Mouse (Mus musculus) limb, embryonic 11.5 days (tissue): ENCODE results near the gene Slc35c1. TPM values are rescaled to one million over a fixed set of nuclear protein-coding genes. Genes with fewer than 3 reads are reported as not detected.

Experiments
- ATAC-seq: fragments of 200-750 bp; cut with Nextera tagmentation; 2 replicates; pipeline ENCODE4 v1.8.0; 2017; ENCODE audit warnings: low read depth; ENCODE audit not compliant: insufficient number of reproducible peaks, low FRiP score, low TSS enrichment
- DNase-seq: peaks from one replicate; pipeline ENCODE4 v3.0.0-alpha.2; 2015; ENCODE audit warnings: low spot score
- H3K27ac ChIP-seq: fragments of 300-500 bp; sonication (generic); replicated peaks from 2 replicates; pipeline ENCODE4 v1.5.1; 2014; ENCODE audit warnings: low read depth, mild to moderate bottlenecking, low read length
- H3K27me3 ChIP-seq: fragments of 300-500 bp; sonication (generic); 2 replicates; pipeline ENCODE4 v1.6.1; 2014; ENCODE audit warnings: mild to moderate bottlenecking, low read length, mixed read lengths; ENCODE audit not compliant: control insufficient read depth, insufficient read depth
- H3K36me3 ChIP-seq: fragments of 300-500 bp; sonication (generic); 2 replicates; pipeline ENCODE4 v1.6.1; 2014; ENCODE audit warnings: mild to moderate bottlenecking, low read length, moderate library complexity, mixed read lengths; ENCODE audit not compliant: control insufficient read depth, insufficient read depth
- H3K4me1 ChIP-seq: fragments of 300-500 bp; sonication (generic); 2 replicates; pipeline ENCODE4 v1.6.1; 2014; ENCODE audit warnings: low read length, mixed read lengths; ENCODE audit not compliant: control insufficient read depth, insufficient read depth
- H3K4me2 ChIP-seq: fragments of 300-500 bp; sonication (generic); 2 replicates; pipeline ENCODE4 v1.6.1; 2014; ENCODE audit warnings: low read depth, mild to moderate bottlenecking, moderate library complexity; ENCODE audit not compliant: severe bottlenecking
- H3K4me3 ChIP-seq: fragments of 300-500 bp; sonication (generic); 2 replicates; pipeline ENCODE4 v1.5.1; 2014; ENCODE audit warnings: low read depth, low read length
- H3K9ac ChIP-seq: fragments of 300-500 bp; sonication (generic); 2 replicates; pipeline ENCODE4 v1.6.1; 2014; ENCODE audit warnings: mild to moderate bottlenecking, low read length
- H3K9me3 ChIP-seq: fragments of 300-500 bp; sonication (generic); 2 replicates; pipeline ENCODE4 v1.6.1; 2016; ENCODE audit warnings: low read length; ENCODE audit not compliant: control insufficient read depth
- WGBS: fragments of 180-500 bp; shearing (Covaris S2); extraction: QIAGEN DNeasy Blood & Tissue Kit; methylation state at CpG from one replicate; pipeline ENCODE4 v1.1.7; 2014; 5-methylcytosine and 5-hydroxymethylcytosine counted together
- polyA plus RNA-seq: library from polyadenylated mRNA; unstranded; fragments of >200 nt; fragmentation: Nextera tagmentation; extraction: Ambion mirVana; gene quantifications from 2 replicates; pipeline ENCODE4 v1.2.1, GENCODE M21; 2014

Slc35c1 gene
- polyA plus RNA-seq, 1 experiment from 2014 or later = 8.2 TPM

DNA sequence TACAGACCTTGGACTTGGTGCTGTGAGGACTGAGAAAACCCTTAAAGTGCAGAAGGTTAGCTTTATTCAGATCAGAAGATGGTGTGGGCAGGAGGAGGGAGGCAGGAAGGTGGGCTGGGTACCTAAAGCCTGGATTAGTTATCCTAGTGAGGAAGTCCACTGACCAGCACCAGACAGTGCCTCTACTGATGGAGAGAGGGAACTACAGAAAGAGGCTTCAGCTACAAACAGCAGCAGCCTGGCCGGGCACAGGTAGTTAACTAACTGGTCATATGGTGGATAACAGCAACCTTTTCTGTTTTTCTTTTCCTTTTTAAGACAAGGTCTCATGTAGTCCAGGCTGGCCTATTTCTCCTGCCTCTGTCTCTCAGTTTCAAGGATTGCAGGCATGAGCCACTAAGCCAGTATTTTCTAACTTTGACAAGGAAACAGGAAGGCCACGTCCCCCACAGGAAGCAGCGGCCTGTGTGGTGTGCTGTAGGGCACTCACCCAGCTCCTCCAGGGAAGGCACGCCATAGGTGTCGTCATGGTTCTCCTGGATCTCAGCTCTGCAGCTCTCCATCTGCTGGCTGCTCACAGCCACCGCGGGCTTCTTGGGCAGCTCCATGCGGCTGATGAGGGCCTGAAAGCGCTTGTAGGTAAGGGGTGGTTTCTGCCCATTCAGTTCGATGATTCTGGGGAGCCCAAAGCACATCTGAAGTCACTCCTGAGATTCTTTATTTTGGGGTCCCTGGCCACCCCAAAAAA lies 37.8 kb downstream of the Slc35c1 start:
- Histone ChIP-seq H3K9me3 (no peaks in the 10 kb centered on the region), H3K27ac (no peak overlapping the region), H3K4me3 (no peak overlapping the region), H3K36me3 (no peaks in the 10 kb centered on the region), H3K27me3 (no peaks in the 10 kb centered on the region), H3K9ac (no peak overlapping the region), H3K4me2 (no peak overlapping the region), H3K4me1 (no peaks in the 10 kb centered on the region)
- DNase-seq (peak; percentile 22), ATAC-seq (no peak)
- WGBS = 82% methylated on average over 10 of the region's 10 CpGs

DNA sequence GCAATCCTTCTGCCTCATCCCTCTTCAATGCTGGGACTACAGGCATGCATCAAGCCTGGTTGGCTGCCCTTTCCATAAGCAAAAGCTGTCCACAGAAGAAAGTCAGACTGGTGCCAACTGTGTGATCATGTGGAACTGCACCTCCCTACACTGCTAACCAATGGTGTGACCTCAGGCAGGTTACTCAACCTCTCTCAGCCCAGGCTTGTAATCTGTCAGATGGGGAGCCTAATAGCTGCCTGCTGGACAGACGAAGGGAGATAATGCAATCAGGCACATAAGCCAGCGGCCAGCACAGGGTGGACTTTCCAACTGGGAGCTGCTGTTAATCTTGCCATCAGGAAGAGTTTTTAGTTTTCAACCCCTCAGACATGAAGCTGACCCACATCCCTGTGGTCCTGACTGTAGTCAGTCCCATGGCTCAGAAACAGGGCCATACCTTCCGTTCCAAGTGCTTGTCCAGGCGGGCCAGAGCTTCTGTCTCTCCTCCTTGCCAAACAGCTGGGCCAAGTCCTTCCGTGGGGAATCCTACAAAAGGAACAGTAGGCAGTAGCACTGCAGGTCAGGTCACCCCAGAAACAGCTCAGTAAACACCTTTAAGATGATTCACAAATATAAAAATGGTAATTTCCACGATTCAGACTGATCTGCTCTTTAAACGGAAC lies 38.5 kb downstream of the Slc35c1 start:
- DNase-seq = no peak
- Histone ChIP-seq H3K27me3 (no peaks in the 10 kb centered on the region), H3K4me3 (no peak overlapping the region), H3K9me3 (no peaks in the 10 kb centered on the region), H3K4me2 (no peak overlapping the region), H3K9ac (no peak overlapping the region; the same call in 1 of the 2 replicates), H3K36me3 (no peaks in the 10 kb centered on the region), H3K4me1 (no peaks in the 10 kb centered on the region), H3K27ac (no peak overlapping the region)
- 90% methylated on average over 7 of the region's 7 CpGs for WGBS
- ATAC-seq = no peak

DNA sequence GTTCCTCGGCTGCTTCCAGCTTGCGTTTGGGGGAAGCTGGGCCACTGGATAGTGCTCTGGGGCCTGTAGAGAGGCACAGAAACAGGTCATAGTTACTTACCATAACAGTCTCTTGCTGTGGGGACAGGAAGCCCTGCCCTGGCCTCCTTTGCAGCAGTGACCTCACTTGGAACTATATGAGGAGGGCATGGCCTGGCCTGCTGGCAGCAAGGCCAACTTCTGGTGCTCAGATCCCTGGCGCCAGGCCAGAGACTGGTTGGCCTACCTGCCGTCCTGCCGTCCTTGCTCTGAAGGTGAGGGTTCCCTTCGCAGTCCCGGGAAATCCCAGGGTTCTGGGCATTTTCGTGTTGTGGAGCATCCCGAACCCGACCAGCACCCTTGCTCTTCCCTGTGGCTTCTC lies 48.6 kb downstream of the Slc35c1 start:
- no peak overlapping the region for H3K27ac ChIP-seq
- 94% methylated on average over 10 of the region's 10 CpGs for WGBS
- peaks cover 36% of the 10 kb centered on the region for H3K36me3 ChIP-seq
- no peaks in the 10 kb centered on the region for H3K9me3 ChIP-seq
- no peak overlapping the region for H3K4me3 ChIP-seq
- H3K27me3 ChIP-seq = no peaks in the 10 kb centered on the region
- no peak for DNase-seq
- no peak overlapping the region for H3K4me2 ChIP-seq
- no peaks in the 10 kb centered on the region for H3K4me1 ChIP-seq
- H3K9ac ChIP-seq = no peak overlapping the region
- ATAC-seq = no peak

DNA sequence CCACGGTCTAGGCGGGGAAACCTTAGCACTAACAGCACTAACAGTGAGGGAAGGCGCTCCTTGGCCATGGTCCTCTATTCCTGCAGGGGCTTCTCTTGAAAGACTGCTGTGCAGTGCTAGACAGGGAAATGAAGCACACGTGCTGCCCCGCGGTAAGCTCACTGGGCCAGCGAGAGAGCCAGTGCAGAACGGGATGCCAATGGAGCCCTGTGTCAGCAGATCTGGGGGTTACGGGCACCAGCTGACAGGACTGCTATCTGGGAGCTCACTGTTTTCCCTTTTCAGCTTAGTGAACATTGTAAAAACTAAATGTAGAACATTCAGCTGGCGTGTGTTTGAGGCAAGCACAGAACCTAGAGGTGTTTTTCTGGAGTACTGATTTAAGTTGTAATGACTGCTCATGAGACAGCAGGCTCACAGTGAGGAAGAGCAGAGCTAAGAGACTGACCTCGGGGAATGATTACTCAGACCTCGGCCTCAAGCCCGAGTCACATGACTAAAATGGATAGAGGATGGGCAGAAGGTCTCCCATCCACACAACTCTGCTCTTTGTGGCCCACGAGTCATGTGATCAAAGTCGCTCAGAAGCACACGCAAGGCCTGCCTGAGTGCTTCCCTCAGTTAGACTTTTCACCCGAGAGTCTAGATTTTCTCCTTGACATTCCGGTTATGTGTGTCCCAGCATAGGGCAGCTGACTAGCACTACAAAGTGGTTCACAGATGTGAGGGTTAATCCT lies 51.9 kb downstream of the Slc35c1 start:
- Histone ChIP-seq H3K27me3 (no peaks in the 10 kb centered on the region), H3K4me3 (no peak overlapping the region), H3K4me1 (no peaks in the 10 kb centered on the region), H3K36me3 (peaks cover 30% of the 10 kb centered on the region; the same call in 1 of the 2 replicates), H3K27ac (no peak overlapping the region), H3K9me3 (no peaks in the 10 kb centered on the region), H3K4me2 (no peak overlapping the region), H3K9ac (no peak overlapping the region)
- WGBS = 91% methylated on average over 18 of the region's 18 CpGs
- no peak for ATAC-seq
- no peak for DNase-seq

DNA sequence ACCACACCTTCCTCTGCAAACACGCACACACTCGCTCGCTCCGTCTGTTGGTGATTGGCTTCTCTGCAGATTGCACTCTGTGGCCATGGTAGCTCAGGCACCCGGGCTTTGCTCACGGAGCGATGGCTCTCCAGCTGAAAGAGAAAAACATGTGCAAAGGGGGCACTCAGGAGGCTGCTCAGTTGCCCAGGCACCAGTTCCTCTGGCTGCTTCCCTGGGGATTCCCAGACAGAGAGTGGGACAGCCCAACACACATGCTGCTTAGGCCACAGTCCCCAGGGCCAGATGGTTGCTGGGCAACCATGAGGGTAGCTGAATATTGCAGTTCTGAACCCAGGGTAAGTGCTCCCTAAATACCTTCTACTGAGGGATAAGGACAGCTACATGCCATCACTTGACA lies 54.7 kb downstream of the Slc35c1 start:
- Histone ChIP-seq H3K27ac (no peak overlapping the region), H3K4me1 (peaks cover 5% of the 10 kb centered on the region), H3K27me3 (0 out of 2 replicates have a peak, but pooled peaks cover 2% of the 10 kb centered on the region), H3K9me3 (no peaks in the 10 kb centered on the region), H3K36me3 (peaks cover 18% of the 10 kb centered on the region; the same call in 1 of the 2 replicates), H3K9ac (no peak overlapping the region), H3K4me2 (no peak overlapping the region), H3K4me3 (no peak overlapping the region)
- no peak for ATAC-seq
- WGBS = 97% methylated on average over 7 of the region's 7 CpGs
- no peak for DNase-seq

DNA sequence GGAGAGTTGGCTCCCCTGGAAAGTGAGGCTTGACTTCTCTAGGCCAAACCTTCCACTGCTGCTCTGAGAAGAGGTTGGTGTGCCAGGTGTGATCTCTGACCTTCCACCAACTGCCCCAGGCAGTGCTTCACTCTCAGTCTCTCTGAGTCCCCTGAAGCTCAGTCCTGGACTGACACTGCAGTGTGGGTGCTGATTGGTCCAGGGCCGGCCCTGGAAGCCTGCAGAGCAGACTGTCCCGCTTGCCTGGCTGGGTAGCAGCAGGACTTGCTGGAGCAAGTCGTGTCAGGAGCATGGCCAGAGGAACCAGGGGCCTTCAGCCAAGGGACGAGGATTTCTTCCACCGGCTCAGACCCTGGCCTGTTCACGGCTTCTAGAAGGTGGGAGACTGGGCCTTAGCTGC lies 55.6 kb downstream of the Slc35c1 start:
- Histone ChIP-seq H3K36me3 (peaks cover 12% of the 10 kb centered on the region; the same call in 1 of the 2 replicates), H3K9me3 (no peaks in the 10 kb centered on the region), H3K4me1 (peaks cover 7% of the 10 kb centered on the region), H3K4me2 (no peak overlapping the region), H3K27me3 (0 out of 2 replicates have a peak, but pooled peaks cover 6% of the 10 kb centered on the region), H3K4me3 (no peak overlapping the region), H3K27ac (no peak overlapping the region), H3K9ac (no peak overlapping the region)
- ATAC-seq = no peak
- 77% methylated on average over 6 of the region's 6 CpGs for WGBS
- no peak for DNase-seq

DNA sequence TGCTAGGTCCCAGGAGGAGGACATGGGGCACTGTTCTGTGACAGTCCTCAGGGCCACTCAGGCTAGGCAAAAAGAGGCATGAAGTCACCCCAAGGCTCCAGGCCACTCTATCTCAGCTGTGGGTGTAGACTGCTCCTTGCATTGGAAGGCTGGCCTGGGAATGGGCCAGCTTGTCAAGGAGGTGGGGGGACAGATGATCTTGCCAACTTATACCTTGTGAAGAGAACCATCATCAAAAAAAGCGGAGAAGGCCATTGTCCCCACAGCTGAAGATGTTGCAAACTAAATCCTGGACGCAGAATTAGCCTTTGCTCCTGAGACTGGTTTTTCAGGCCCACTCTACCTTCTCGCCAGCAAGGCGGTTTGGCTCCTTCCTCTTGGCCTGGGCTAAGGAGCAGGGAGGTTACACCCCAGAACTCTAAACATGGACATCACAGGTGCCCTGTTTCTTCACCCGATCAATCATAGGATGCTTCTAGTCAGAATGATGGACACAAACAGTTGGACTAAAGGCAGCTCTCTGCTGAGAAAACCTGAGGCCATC lies 56.5 kb downstream of the Slc35c1 start:
- H3K4me3 ChIP-seq = no peak overlapping the region
- H3K27ac ChIP-seq = no peak overlapping the region
- peaks cover 12% of the 10 kb centered on the region; the same call in 1 of the 2 replicates for H3K36me3 ChIP-seq
- no peak overlapping the region for H3K4me2 ChIP-seq
- H3K9ac ChIP-seq = no peak overlapping the region
- 0 out of 2 replicates have a peak, but pooled peaks cover 6% of the 10 kb centered on the region for H3K27me3 ChIP-seq
- no peak for DNase-seq
- no peaks in the 10 kb centered on the region for H3K9me3 ChIP-seq
- H3K4me1 ChIP-seq = peaks cover 7% of the 10 kb centered on the region
- WGBS = 91% methylated on average over 5 of the region's 5 CpGs
- no peak for ATAC-seq
